Mouse (Mus musculus): ENCODE measurements around the gene Cdc37.

The Cdc37 gene

DNA sequence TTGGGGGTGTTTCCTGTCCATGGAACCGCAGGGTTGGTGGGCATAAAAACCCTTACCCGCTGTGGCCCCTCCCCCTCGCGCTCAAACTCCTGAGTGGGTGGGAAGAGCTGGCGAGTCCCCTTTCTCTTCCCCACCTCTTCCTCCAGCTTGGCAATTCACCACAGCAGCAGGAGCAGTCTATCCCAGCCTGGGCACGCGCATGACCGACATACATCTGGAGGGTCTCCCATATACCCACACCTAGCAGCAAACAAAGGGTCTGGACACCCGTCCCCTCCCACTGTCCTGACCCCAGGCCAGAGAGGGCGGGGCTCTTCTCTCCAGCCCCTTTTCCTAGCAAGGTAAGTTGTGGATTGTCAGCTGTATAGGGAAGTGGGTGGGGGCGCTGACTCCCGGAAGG lies 3.5 kb upstream of the Cdc37 start:
- no peak for TF ChIP-seq GATA4 (IDR thresholded peaks at IDR 0.05; ENCODE audit: insufficient replicate concordance, low read length)

DNA sequence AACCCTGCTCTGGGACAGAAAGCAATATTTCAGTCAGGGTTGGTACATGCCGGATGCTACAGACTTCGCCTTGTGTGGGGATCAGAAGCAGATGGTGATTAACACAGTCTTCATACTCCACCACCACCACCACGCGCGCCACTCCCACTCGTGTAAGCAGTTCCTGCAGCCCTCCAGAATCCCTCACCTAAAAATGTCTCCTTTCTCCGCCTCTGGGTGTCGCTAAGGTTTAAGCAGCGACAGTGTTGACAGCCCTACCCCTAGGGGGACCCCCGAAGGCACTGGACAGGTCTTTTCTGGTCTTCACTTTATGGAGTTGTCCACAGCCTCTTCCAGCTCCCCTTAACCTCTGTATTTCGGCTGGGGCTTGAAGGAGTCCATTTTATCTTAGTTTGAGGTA lies 2.9 kb upstream of the Cdc37 start:
- no peak for TF ChIP-seq GATA4 (IDR thresholded peaks at IDR 0.05; ENCODE audit: insufficient replicate concordance, low read length)

DNA sequence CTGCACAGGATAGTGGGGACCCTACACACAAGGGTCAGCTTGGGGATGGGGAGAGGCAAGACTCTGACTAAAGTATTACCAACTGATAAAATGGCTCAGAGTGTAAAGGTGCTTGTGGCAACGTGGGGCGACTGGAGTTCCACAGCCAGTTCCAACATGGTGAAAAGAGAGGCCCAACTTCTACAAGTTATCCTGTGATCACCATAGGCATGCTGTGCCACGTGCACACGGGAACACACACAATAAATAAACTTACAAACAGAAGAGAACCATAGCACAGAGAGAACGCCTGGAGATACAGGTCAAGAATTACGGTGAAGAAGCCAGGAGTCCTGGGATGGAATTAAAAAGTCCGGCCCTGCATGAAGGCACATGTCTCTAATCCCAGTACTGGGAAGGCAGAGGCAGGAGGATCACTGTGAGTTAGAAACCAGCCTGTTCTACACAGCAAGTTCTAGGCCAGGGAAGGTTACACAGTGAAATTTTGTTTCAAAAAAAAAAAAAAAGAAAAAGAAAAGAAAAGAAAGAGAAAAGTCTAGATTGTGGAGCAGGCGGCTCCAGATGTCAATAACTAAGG lies 617 bp downstream of the Cdc37 start:
- no peak for TF ChIP-seq GATA4 (IDR thresholded peaks at IDR 0.05; ENCODE audit: insufficient replicate concordance, low read length)

DNA sequence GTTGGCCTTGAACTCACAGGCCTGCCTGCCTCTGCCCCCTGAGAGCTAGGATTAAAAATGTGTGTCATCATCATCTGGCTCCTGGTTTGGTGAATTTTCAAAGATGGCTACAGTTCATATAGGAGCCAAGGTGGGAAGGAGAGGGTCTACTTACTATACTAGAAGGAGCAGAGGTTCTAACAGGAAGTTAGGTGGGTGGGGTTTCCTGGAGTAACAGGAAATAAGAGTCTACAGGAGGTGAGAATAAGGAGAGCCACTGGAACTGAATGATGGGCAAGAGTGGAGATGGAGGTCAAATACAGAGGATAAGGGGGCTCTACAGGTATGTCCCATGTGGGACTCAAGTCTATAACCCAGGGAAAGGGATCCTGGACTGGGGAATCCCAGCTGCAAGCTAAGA lies 1.4 kb downstream of the Cdc37 start:
- TF ChIP-seq GATA4 (IDR thresholded peaks at IDR 0.05; ENCODE audit: insufficient replicate concordance, low read length): no peak

DNA sequence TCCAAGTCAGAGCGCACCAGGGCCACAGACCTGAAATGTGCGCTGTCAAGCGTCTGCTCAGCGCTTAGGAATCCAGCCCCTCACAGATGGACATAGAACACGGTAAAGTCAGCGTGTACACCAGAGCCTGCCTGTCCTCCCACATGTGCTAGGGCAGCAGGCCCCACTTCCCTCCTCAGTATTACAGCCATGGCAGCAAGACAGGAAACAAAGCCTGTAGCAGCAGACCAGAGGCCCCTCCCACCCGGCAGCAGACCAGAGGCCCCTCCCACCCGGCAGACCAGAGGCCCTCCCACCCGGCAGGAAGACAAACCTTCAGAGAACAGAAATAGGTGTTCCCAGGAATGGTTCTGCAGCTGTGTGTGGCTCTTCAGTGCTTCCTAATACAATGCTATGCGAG lies 3.1 kb downstream of the Cdc37 start:
- TF ChIP-seq GATA4 (IDR thresholded peaks at IDR 0.05; ENCODE audit: insufficient replicate concordance, low read length): no peak

DNA sequence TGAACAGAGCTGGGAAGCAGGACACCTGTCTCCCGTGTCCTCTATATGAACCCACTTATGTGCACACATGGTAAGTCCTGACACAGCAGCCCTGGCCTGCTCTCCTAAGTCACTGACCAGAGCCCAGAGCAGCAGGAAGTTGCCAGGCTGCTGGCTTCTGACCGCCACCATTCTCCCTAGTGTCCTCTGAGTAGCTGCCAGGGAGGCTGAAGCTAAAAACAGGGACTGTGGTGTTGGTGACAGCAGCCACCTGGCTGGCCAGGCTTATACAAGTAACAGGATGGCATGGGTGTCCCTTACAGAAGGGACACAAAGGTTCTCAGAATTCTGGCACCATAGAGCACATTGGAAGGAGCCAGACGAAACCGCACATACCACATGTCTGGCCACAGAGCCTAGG lies 4.4 kb downstream of the Cdc37 start:
- no peak for TF ChIP-seq GATA4 (IDR thresholded peaks at IDR 0.05; ENCODE audit: insufficient replicate concordance, low read length)

DNA sequence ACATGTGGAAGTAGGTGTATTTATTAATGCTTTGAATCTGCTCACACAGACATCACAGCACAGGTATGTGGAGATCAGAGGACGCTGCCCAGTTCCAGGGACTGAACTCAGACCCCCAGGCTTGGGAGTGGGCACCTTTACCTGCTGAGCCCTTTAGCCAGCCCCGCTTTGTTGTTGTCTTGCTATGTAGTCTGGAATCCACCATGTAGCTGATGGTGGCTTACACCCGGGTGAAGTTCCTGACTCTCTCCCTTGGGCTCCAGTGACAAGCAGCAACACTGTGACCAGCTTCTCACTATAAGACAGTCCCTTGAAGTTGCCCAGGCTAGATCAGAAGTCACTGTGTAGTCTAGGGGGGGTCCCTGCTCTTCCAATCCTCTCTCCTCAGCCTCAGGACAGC lies 5.4 kb downstream of the Cdc37 start:
- no peak for TF ChIP-seq GATA4 (IDR thresholded peaks at IDR 0.05; ENCODE audit: insufficient replicate concordance, low read length)

DNA sequence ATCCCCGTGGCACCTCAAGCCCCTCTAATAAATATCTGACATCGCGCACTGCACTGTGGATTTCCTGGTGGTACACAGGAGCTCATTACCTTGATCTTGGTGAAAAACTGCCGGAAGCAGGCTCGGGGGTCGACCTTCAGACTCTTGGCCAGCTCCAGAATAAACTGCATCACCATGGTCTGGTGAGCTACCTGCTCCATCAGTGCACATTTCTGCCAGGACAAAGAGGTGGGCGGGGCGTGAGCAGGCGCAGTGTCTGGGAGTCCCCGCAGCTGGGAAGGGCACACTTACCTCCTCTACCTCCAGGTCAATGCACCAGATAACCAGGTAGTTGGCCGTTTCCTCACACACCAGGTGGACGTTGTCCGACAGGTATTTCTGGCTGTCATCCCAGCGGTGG lies 7.9 kb downstream of the Cdc37 start:
- TF ChIP-seq GATA4 (IDR thresholded peaks at IDR 0.05; ENCODE audit: insufficient replicate concordance, low read length): no peak

DNA sequence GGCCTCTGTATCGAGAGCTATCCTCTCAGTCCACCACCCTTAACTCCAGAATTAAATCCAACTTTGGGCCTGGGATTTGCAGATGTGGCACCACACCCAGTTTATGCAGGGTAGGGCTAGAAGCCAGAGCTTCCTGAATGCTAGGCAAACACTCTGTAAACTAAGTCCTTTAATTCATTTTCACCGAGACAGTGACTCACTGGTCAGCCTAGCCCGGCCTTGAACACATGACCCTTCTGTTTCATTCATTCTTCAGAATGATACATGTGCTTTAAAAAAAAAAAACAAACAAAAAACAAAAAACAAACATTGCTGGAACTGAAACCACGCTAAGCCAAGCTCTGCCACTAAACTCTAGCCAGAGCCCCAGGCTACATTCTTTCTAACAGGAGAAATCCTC lies 11.4 kb downstream of the Cdc37 start:
- TF ChIP-seq GATA4 (IDR thresholded peaks at IDR 0.05; ENCODE audit: insufficient replicate concordance, low read length): no peak

DNA sequence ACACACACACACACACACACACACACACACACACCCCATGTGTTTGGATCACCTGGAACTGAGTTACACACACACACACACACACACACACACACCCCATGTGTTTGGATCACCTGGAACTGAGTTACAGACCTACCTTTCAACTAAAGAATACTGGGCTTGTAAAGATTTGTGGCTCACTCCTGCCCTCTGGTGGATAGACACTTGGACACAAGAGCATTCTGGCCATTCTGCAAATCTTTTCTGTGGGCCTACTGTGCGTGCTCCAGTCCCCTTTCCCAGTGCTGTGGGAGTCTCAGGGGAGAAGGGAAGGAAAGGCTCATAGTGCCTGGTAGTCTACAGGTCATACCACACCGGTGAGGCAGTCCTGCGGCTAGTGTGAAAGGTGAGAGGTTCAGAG lies 12.6 kb downstream of the Cdc37 start:
- TF ChIP-seq GATA4 (IDR thresholded peaks at IDR 0.05; ENCODE audit: insufficient replicate concordance, low read length): no peak

DNA sequence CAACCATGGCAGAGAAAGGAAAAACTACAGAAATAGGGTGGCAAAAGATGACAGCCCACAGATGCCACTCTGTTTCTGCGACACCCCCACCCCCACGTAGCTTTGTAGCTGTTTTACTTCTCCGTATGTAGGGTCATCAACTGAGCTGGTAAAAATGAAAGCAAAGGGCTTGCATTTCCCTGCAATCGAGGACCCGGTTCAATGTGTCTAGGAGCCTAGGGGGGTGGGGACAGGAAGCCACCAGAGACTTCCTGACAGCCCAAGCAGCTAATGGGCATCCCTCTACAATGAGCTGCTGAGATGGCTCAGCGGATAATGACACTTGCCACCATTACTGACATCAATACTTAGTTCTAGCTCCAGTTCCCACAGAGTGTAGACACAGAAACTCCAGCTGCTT lies 13.4 kb downstream of the Cdc37 start:
- TF ChIP-seq GATA4 (IDR thresholded peaks at IDR 0.05; ENCODE audit: insufficient replicate concordance, low read length): no peak

DNA sequence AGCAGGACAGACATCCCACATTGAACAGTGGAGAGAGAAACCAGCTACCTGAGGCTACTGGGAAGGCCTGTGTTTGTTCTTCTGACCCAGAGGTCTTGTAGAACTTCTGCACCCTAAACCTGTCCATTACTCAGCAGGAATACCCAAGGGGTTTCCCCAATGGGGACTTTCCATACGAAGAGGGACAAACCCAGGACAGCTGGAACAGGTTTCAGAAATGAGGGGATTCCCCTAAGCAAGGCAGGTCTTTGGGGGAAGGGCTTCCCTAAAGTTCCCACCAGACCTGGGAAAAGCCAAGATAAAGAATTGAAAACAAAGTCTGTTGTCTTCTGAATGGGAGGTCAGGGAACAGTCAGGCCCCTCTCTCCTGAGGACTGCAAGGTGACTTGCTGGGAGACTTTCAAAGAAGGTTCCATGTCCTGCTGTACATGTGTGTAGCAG lies 13.8 kb downstream of the Cdc37 start:
- no peak for TF ChIP-seq GATA4 (IDR thresholded peaks at IDR 0.05; ENCODE audit: insufficient replicate concordance, low read length)

DNA sequence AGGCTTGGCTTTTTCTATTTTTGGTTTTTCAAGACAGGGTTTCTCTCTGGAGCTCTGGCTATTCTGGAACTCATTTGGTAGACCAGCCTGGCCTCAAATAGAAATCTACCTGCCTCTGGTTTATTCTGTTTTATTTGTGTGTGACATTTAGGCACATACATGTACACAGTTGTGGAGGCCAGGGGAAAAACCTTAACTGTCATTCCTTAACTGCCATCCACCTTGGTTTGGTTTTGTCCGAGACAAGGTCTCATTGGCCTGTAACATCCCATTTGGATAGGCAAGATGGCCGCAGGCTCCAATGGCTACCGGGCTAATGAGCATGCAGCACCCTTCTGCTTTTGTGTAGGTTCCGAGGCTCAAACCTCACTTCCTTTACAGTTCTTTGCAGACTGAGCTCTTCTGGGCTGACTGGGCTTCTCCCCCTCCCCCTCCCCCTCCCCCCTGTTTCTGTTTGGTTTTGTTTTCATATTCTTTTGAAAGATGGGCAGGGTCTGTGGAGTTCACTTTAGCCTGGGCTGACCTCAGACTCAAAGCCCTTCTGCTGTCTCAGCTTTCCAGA lies 14.4 kb downstream of the Cdc37 start:
- TF ChIP-seq GATA4 (IDR thresholded peaks at IDR 0.05; ENCODE audit: insufficient replicate concordance, low read length): no peak

DNA sequence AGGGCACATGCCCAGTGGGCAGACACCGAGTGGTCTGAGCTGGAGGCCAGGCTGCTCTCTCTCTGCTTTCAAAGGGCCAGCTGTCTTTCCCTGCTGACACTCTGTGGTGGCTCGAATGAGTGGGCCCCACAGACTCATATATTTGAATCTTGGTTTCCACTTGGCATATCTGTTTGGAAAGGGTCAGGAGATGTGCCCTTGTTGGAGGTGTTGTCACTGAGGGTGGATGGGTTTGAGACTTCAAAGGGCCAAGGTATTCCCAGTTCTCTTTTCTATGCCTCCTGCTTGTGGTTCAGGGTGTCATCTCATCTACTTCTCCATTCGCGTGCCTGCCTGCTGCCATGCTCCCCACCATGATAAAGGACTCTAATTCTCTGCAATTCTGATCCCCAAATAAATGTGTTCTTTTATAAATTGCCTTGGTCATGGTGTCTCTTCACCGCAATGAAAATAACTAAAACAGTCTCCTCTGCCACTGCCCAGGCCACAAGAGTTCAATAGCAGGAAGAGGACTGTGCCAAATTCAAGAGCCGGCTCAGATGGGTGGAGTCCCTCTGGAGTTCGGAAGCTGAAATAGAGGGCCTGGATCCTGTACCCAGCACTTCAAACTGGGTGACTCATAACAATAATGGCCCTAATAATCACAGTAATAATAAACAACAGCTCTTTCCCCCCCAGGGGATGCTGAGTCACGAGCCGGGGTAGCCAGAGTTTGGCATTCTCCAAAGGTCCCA lies 15.0 kb downstream of the Cdc37 start:
- TF ChIP-seq GATA4 (IDR thresholded peaks at IDR 0.05; ENCODE audit: insufficient replicate concordance, low read length): no peak

DNA sequence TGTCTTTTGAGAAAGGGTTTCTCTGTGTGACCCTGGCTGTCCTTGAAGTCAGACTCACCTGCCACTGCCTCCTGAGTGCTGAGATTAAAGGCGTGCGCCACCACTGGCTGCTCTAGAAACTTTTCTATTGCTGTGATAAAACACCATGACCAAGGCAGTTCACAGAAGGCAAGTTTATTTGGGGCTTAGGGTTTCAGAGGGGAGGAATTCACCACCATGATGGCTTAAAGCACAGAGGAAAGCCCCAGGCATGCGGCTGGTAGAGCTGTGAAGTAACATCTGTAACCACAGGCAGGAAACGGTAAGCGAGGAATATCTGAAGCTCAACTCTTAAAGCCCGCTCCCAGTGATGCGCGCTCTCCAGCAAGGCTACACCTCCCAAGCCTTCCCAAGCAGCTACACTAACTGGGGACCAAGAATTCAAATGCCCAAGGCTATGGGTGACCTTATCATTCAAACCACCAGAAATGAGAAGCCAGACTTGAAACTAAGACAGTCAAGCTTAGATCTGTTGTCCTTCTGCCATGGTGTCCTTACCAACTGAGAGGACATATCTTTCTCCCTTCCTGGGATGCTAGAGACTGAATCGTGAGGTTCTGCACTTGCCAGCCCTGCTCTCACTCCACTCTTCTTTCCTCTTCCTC lies 16.6 kb downstream of the Cdc37 start:
- TF ChIP-seq GATA4 (IDR thresholded peaks at IDR 0.05; ENCODE audit: insufficient replicate concordance, low read length): no peak

DNA sequence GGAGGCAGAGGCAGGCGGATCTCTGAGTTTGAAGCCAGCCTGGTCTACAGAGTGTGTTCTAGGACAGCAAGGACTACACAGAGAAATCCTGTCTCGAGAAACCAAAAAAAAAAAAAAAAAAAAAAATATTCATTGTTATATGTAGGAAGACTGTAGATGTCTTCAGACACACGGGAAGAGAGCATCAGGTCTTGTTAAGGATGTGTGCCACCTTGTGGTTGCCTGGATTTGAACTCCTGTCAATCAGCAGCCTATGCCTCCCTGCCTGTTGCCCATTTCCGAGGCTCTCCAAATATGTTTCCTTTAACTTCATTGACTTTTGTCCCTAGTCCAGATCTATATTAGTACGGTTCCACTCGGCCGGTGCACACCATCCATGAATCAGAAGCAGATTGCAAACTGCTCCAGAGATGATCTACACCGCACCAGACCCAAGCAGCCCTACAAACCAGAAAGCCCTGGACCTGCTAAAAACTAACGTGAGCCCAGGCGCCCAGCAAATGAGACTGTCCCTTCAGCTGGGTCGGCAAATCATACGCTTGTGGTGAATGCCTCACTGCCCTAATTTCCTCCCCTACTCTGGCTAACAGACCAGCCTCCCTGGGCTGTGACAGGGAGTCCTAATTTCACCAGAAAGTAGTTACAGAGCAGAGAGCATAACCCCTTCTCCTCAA lies 17.5 kb downstream of the Cdc37 start:
- no peak for TF ChIP-seq GATA4 (IDR thresholded peaks at IDR 0.05; ENCODE audit: insufficient replicate concordance, low read length)
